Mouse (Mus musculus) G1E (cell line): ENCODE measurements around the gene Lrriq1. TPM values are rescaled to one million over a fixed set of nuclear protein-coding genes. Genes with fewer than 3 reads are reported as not detected.

Source experiments
- ATAC-seq: 2 replicates; pipeline ENCODE4 v1.8.0; 2016; ENCODE audit warnings: mild to moderate bottlenecking; ENCODE audit not compliant: insufficient number of reproducible peaks, poor library complexity, low FRiP score, severe bottlenecking; ENCODE audit errors: extremely low read depth
- DNase-seq: peaks from one replicate; pipeline ENCODE4 v3.0.0; 2012; ENCODE audit warnings: low spot score
- H3K27me3 ChIP-seq: 2 replicates; pipeline ENCODE4 v1.6.1; 2012; ENCODE audit warnings: mild to moderate bottlenecking, low read length, inconsistent platforms; ENCODE audit not compliant: insufficient read depth
- H3K36me3 ChIP-seq: replicated peaks from 2 replicates; pipeline ENCODE3; 2012; ENCODE audit warnings: mild to moderate bottlenecking, inconsistent platforms
- H3K4me1 ChIP-seq: 2 replicates; pipeline ENCODE4 v1.6.1; 2012; ENCODE audit warnings: low read depth, low read length, inconsistent platforms, mixed read lengths; ENCODE audit not compliant: insufficient read depth
- H3K4me3 ChIP-seq: 2 replicates; pipeline ENCODE4 v1.5.1; 2012; ENCODE audit warnings: low read depth, mild to moderate bottlenecking, inconsistent platforms, low read length, moderate library complexity, mixed read lengths
- H3K9me3 ChIP-seq: replicated peaks from 2 replicates; pipeline ENCODE4 v1.6.1; 2012; ENCODE audit warnings: inconsistent platforms
- CTCF ChIP-seq: IDR thresholded peaks from 2 replicates; pipeline ENCODE4 v1.5.1; 2012; ENCODE audit warnings: low read depth, low read length, inconsistent platforms, mixed read lengths
- GATA1 ChIP-seq: IDR thresholded peaks from 2 replicates; pipeline ENCODE4 v1.6.1; 2012; ENCODE audit warnings: borderline replicate concordance, low read length, inconsistent platforms, mixed read lengths
- GATA2 ChIP-seq: IDR thresholded peaks from 2 replicates; pipeline ENCODE4 v1.6.1; 2012; ENCODE audit warnings: low read depth, low read length, inconsistent platforms, borderline replicate concordance
- POLR2AphosphoS5 ChIP-seq: IDR thresholded peaks from 2 replicates; pipeline ENCODE4 v1.6.1; 2012; ENCODE audit warnings: low read depth, low read length, inconsistent platforms; ENCODE audit not compliant: insufficient replicate concordance
- TAL1 ChIP-seq: conservative IDR thresholded peaks from 2 replicates; pipeline ENCODE4 v1.6.1; 2012; ENCODE audit warnings: low read depth, low read length, inconsistent platforms, mixed read lengths
- polyA plus RNA-seq: library from polyadenylated mRNA; stranded (reverse); fragments of >175 nt; gene quantifications from 2 replicates; pipeline ENCODE4 v1.2.3, GENCODE M21; 2012
- total RNA-seq, 2 experiments: library from RNA; stranded (forward) in 1 of 2; stranded (reverse) in 1 of 2; fragments of 200-1000 nt in 1 of 2; fragments of >200 nt in 1 of 2; fragmentation: Nextera tagmentation in 1 of 2; gene quantifications; 2 replicates each; pipeline ENCODE4 v1.2.3; 2014 to 2017

The Lrriq1 gene
- total and polyA plus RNA-seq, 3 experiments = 0.22 TPM; not detected in 2

- ATAC-seq (no peak), DNase-seq (no peak)
- Histone ChIP-seq H3K36me3 (no peaks in the 10 kb centered on the region), H3K27me3 (no peaks in the 10 kb centered on the region), H3K9me3 (0 out of 2 replicates have a peak, but pooled peaks cover 2% of the 10 kb centered on the region), H3K4me1 (no peaks in the 10 kb centered on the region), H3K4me3 (no peak overlapping the region)
- TF ChIP-seq GATA2 (no peak), GATA1 (no peak), TAL1 (no peak), CTCF (no peak), POLR2AphosphoS5 (no peak)
These were observed 128.0 kb downstream of the Lrriq1 start for GRCm38 (mm10) chr10:103108090-103108489.

- H3K36me3 ChIP-seq = no peaks in the 10 kb centered on the region
- no peak for ATAC-seq
- TF ChIP-seq GATA1 (no peak), GATA2 (no peak), POLR2AphosphoS5 (no peak), TAL1 (no peak), CTCF (no peak)
These were observed 150.0 kb downstream of the Lrriq1 start for GRCm38 (mm10) chr10:103086101-103086500.

GRCm38 (mm10) chr10:103049593-103049992, 186.5 kb downstream of the Lrriq1 start:
- ATAC-seq (no peak), DNase-seq (no peak)
- TF ChIP-seq TAL1 (no peak), POLR2AphosphoS5 (no peak), GATA1 (no peak)
- no peaks in the 10 kb centered on the region for H3K9me3 ChIP-seq
- H3K36me3 ChIP-seq = no peaks in the 10 kb centered on the region
- H3K4me1 ChIP-seq = no peaks in the 10 kb centered on the region
- no peaks in the 10 kb centered on the region for H3K27me3 ChIP-seq
- H3K4me3 ChIP-seq = no peak overlapping the region

More at GRCm38 (mm10) chr10:103086101-103086500, 150.0 kb downstream of the Lrriq1 start:
- Histone ChIP-seq H3K4me3 (no peak overlapping the region), H3K27me3 (no peaks in the 10 kb centered on the region), H3K9me3 (no peaks in the 10 kb centered on the region), H3K4me1 (no peaks in the 10 kb centered on the region)
- DNase-seq = no peak

- no peaks in the 10 kb centered on the region for H3K4me1 ChIP-seq
- no peaks in the 10 kb centered on the region for H3K9me3 ChIP-seq
- no peaks in the 10 kb centered on the region for H3K36me3 ChIP-seq
- H3K4me3 ChIP-seq = no peak overlapping the region
- no peak for DNase-seq
- H3K27me3 ChIP-seq = no peaks in the 10 kb centered on the region
- no peak for ATAC-seq
- TF ChIP-seq GATA1 (no peak), CTCF (no peak), TAL1 (no peak), POLR2AphosphoS5 (no peak), GATA2 (no peak)
These were observed 189.5 kb downstream of the Lrriq1 start for GRCm38 (mm10) chr10:103046623-103047022.

GRCm38 (mm10) chr10:103045019-103045418, 191.1 kb downstream of the Lrriq1 start:
- Histone ChIP-seq H3K4me1 (no peaks in the 10 kb centered on the region), H3K4me3 (no peak overlapping the region), H3K36me3 (no peaks in the 10 kb centered on the region), H3K27me3 (no peaks in the 10 kb centered on the region), H3K9me3 (no peaks in the 10 kb centered on the region)
- ATAC-seq = no peak
- TF ChIP-seq CTCF (no peak), POLR2AphosphoS5 (no peak), GATA1 (no peak), TAL1 (no peak)
- DNase-seq = no peak

- no peak overlapping the region for H3K4me3 ChIP-seq
- ATAC-seq = no peak
- no peaks in the 10 kb centered on the region for H3K4me1 ChIP-seq
- H3K9me3 ChIP-seq = peaks cover 7% of the 10 kb centered on the region
- H3K27me3 ChIP-seq = no peaks in the 10 kb centered on the region
- H3K36me3 ChIP-seq = no peaks in the 10 kb centered on the region
- DNase-seq = no peak
- no peak for TF ChIP-seq TAL1
- TF ChIP-seq GATA2 = no peak
- no peak for TF ChIP-seq CTCF
- no peak for TF ChIP-seq POLR2AphosphoS5
- no peak for TF ChIP-seq GATA1
These were observed 201.0 kb downstream of the Lrriq1 start for GRCm38 (mm10) chr10:103035002-103035640.

GRCm38 (mm10) chr10:103030931-103031330, 205.2 kb downstream of the Lrriq1 start:
- TF ChIP-seq GATA2 (no peak), CTCF (no peak), POLR2AphosphoS5 (no peak), GATA1 (no peak), TAL1 (no peak)
- no peaks in the 10 kb centered on the region for H3K36me3 ChIP-seq
- no peak overlapping the region for H3K4me3 ChIP-seq
- no peaks in the 10 kb centered on the region for H3K27me3 ChIP-seq
- no peak for DNase-seq
- peaks cover 25% of the 10 kb centered on the region for H3K9me3 ChIP-seq
- H3K4me1 ChIP-seq = no peaks in the 10 kb centered on the region
- ATAC-seq = no peak
